Mouse (Mus musculus): ENCODE data around the gene Tmem255b. TPM values are rescaled to one million over a fixed set of nuclear protein-coding genes. Genes with fewer than 3 reads are reported as not detected.
A peak's percentile ranks its signal among the peaks of the same experiment; 100 is the strongest.

The Tmem255b gene
- 1 to 10 TPM; 3.4 to 5.3 TPM for total RNA-seq (2021)
- long read RNA-seq, experiment 1, partial matches to known transcripts = 0 of 5 reads
- long read RNA-seq, experiment 1, other reads (novel, unspliced or antisense) = 2 of 5 reads
- long read RNA-seq, experiment 2, partial matches to known transcripts = 0 of 3 reads
- long read RNA-seq, experiment 2, other reads (novel, unspliced or antisense) = 1 of 3 reads

DNA sequence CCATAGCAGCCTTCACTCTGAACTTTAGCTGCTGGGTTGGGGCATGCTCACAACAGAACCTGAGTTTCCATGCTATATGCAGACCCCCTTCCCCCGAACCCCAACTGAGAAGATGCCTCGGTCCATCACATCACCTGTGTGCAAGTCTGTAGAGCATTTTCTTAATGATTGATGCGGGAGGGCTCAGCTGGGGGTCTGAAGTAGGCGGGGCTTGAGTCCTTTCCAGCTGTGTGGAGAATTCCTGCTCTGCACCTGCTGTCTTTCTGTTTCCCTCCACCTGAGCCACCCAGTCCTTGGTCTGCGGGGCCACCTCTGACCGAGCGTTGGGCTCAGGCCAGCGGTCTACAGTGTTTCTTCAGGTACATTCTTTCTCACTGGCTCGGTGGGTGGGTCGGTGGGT lies at the start of gene Tmem255b:
Gene Tmem255b (plus strand): TSS at position 301 of the 400 bp plus-strand sequence.
- DNase-seq = no peak

DNA sequence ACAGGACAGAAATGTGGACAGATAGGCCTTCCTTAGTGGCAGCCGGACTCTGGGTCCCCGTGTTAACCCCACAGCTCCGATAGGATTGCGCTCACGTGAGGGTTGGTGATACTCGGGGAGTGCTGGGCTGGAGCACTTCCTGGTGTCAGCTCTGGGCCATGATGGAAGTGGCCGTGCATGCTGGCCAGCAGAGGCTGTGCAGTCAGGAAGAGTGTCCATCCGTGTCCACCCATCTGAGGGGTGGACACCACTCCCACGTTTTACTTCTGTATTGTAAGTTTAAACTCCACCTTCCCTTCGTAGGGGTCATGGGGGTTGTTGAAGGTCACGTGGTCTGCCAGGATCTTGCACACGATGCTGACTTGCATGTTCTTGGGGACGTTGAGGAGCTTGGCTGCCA lies 48.6 kb upstream of the Tmem255b start:
- DNase-seq = no peak

DNA sequence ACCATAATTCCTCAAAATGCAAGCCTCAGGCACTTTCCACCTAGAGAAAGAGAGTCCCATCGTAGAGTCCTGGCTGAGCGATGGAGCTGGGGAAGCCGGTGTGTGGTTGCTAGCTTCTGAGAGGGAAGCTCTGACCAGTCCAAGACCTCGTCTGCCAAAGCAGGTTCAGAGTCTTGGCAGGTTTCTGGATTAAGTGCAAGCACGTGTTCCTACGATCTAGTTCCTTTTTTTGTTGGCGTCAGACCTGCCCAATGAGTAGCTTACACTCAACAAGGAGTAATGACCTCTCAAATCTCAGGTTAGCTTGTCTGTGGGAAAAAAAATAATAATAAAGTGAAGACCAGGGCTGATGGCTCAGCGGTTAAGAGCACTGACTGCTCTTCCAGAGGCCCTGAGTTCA lies 47.3 kb upstream of the Tmem255b start:
- no peak for DNase-seq

DNA sequence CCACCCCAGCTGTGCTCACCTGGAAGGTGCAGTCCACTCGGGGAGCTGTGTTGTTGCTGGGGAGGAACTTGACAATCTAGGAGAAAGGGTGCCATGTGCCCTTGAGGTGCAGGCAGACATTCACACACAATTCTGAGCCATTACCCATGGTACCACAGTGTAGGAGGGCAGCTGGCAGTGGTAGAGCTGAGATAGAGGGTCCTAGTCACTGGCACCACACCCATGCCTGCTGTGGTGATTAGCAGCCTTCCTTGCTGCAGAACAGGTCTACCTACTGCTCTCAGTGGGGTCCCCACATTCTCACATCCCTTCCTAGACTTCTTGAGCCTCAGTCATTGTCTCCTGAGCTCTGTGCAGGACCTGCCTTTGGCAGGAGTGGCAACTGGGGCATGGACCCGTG lies 46.2 kb upstream of the Tmem255b start:
- no peak for DNase-seq

DNA sequence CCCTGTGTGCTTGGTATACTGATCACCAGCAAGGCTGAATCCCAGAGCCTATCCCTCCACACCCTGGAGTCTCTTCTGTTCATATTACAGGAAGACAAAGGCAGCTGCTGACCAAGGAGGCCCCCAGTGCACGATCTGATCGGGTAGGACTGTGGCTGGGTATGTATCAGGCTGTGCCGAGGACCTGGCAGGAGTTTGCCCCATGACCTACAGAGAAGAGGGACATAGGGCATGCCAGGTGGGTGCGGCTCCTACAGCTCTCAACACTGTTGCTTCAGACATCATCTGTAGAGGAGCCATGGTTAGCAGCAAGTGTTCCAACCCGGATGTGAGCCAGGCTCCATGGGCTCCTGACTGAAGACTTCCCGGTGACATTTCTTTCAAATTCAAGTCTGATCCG lies 41.1 kb upstream of the Tmem255b start:
- no peak for DNase-seq

DNA sequence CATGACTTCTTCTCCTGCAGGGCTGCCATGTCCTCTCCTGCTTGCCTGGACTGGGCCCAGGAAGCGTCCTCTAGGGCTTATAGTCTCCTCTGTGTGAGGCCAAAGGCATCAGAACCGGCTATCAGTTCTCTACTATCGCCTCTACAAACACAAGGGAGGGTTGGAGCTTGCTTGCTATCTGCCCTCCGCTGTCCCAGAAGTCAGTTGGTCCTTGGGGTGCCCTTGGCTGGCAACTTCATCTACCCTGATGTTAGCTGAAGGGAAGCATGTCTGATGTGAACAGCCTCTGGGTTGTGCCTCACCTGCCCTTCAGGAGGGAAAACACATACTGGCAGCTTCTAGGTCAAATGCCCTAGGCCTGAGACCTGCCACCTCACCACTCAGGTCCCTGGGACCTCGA lies 38.3 kb upstream of the Tmem255b start, which contains the start of gene Atp4b:
Gene Atp4b (minus strand): TSS at position 101 of the 400 bp plus-strand sequence.
- DNase-seq = no peak

DNA sequence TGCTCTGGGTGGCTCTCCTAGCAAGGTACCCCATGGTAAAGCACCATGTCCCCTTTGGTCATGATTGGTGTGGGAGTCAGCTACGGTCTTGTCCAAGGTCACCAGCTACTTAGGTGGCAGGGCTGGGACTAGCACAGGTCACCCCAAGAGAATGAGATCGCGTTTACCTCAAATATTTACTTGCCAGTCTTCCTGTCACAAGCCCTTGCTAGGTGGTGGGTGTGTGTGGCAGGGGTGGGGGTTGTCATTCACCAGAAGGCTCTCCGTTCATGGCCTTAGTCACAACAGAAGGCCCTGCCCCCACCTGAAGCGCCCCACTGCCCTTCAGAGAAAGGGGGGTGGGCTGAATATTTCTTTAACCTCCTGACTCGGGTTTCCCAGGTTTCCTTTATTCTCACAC lies 31.5 kb upstream of the Tmem255b start:
- no peak for DNase-seq

DNA sequence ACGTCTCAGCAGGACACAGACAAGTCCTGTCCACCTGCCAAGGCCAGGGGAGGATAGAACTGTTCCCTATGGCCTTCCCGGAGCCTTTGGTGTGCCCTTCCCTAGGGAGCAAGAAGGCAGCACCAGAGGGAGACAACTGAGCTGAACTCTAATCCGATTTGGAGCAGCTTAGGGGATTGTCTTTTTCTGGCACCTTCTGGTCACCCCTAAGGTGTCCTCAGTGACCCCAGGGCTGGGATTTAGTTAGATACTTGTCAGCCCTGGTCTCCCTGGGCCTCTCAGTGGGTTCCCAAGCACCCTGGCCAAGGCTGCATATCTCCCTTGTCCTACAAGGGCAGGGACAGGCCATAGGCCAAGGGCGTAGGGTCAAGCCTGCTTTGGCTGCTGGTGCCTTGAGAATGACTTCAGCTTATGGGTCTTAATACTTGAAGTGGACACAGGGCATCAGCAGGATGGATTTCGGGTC lies 30.3 kb upstream of the Tmem255b start, which contains the start of gene Grk1:
Gene Grk1 (plus strand): TSS at position 416 of the 466 bp plus-strand sequence.
- no peak for DNase-seq

DNA sequence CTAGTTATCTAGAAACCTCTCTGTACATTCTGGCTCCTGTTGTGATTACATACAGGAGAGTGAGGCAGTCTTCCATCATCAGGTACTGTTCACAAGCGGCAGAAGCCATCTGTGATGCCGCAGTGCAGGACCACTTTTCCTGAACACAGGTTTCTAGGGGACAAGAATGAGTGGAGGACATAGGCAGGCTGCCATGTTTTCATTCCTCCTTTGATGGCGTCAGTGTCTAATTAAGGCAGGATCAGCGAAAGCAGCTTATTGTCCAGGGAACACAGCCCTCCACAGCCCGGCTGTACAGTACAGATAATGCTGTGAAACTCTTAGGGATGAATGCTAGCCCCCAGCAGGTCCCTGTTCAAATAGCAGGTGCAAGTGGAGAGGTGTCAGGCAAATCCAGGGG lies 29.0 kb upstream of the Tmem255b start:
- DNase-seq = no peak

DNA sequence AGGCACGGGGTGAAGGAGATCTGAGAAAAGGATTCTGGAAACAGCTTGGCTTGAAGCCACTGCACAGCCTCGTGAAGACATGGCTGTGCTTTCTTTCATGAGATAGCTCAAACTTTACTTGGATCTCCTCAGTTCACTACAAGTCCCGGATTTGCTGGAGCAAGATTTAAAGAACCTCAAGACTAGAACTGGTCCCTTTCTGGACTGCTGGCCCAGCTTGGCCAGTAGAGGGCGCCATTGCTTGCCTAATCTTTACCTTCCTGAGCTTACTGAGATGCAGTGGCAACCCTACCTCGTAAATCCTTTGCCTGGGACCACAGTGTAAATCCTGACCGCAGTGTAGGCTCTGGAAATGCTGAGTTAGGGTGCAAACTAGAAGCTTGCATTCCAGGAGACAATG lies 23.4 kb upstream of the Tmem255b start:
- DNase-seq = peak; percentile 81

DNA sequence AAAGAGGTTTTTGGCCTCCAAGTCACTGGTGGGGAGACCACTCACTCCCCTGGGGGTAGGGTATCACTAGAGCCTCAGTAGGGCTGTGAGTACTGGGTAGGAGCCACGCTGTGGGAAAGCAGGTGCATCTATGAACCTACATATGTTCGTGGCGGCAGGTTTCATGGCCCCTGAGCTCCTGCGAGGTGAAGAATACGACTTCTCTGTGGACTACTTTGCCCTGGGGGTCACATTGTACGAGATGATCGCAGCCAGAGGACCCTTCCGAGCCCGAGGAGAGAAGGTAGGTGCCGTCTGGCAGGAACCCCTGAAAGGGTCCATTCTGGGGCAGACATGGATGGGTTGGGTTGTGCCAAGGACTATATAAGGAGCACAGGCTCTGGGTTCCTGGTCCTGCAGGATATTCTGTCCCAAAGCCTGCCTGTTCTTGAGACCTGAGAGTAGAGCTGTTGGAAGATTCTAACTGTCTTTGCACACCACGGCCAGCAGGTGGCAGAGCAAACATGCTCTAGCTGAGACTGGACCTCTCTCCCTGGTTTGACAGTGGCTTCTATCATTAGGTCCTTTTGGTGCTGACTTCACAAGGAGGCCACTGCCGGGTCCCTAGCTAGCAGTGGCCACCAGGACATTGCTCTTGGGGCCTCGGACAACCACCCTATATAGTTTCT lies 22.0 kb upstream of the Tmem255b start:
- DNase-seq = peak; percentile 70

DNA sequence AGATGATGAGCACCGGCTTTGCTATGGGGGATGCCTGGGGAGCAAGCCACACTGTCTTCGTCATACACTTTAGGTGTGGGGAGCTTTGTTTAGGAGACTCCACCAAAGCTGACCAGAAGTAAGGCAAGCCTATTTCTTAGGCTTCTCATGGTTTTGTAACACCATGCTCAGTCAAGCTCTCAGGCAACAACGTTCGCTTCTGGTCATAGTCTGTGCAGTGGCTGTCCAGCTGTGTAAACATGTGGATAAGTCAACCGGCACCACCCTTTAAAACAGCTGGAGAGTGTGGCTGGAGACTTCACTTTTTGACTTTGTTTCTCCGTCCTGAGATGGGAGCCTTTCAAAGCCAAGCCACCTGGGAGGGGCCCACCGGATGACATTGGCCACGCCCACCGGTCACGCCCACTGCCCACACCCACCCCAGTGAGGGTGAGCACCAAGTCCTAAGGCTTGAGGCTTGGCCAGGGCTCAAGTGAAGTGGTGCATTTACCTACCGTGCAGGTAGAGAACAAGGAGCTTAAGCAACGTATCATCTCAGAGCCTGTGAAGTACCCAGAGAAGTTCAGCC lies 21.1 kb upstream of the Tmem255b start:
- no peak for DNase-seq

DNA sequence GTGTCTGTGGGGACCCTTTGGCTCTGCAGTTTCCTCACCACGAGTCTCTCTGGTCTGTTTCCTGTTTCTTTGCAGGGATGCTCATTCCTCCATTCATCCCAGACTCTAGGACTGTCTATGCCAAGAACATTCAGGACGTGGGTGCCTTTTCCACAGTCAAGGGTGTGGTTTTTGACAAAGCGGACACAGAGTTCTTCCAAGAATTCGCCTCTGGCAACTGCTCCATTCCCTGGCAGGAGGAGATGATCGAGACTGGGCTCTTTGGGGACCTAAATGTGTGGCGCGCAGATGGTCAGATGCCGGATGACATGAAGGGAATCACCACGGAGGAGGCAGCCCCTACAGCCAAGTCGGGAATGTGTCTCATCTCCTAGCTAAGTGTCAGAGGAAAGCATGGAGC lies 19.1 kb upstream of the Tmem255b start:
- no peak for DNase-seq

DNA sequence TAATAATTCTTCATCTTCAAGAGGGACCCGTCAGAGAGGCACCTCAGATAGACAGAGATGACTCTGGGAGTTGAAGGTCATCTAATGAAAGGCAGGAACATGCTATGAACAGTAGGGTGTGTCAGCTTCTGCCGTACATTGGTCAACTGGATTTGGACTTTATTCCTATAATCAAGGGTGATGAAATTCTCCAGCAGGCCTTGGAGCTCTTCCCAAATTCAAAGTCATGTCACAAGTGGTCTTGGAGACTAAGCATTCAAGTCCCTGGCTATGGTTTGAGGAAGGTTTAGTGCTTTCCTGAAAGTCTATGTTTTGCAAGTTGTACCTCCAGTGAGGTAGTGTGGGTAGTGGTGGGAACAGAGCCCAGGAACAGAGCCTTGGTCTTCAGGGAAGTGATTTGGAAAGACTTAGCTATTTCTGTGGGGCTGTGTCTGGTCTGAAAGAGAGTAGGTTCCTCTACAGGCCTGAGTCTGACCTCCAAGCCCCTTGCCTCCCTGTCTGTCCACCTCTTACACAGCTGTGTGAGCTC lies 15.8 kb upstream of the Tmem255b start:
- DNase-seq = peak; percentile 29

DNA sequence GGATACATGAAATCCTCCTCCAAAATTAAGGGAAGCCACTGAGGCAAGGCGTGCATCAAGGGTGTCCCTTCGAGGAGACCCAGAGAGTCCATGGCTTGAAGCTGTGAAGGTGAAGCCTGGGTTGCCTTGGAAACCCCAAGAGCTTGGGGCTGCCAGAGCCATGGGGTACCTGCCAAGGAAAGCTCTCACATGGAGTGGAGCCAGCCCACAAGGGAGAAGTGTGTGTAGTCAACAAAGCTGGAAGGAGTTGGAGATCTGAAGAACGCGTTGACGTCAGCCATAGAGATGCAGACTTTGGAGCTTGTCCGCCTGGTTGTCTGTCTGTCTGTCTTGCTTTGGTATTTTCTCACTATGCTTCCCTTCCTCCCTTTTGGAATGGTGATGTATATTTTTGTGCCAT lies 14.0 kb upstream of the Tmem255b start:
- DNase-seq = peak; percentile 70

DNA sequence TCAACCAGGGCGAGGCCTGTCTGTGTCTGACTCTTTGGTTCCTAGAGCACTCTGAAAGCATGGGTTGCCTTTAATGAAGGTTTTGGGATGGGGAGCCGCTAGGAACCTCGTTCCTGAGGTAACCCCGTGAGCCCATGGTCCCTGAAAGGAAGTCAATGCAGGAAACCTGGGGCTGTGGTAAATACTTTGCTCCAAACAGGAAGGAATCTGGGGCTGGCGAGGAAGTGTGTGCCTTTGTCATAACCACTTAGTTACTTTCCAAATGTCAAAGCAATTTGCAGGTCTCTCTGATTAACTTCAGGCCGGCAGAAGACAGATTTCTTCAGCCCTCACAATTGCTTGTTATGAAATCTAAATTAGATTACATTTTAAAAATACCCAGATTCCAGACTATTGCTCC lies 7.6 kb upstream of the Tmem255b start:
- no peak for DNase-seq

DNA sequence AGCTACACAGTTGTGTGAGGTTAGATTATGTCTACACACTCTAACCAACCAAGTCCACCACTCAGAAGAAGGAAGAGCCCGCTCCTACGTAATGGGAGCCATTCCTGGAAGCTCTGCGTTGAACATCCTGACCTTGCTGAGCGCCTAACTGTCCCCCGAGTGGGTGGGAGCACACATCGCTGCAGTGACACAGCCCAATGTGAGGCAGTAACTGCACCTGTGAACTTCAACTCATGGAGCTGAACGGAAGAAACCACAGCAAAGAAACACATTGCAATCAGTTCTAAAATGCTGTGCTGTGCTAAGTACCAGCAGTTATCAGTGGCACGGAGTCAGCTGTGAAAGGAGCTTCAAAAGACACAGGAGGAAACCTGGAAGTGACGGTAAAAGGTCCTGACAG lies 6.8 kb upstream of the Tmem255b start:
- no peak for DNase-seq

DNA sequence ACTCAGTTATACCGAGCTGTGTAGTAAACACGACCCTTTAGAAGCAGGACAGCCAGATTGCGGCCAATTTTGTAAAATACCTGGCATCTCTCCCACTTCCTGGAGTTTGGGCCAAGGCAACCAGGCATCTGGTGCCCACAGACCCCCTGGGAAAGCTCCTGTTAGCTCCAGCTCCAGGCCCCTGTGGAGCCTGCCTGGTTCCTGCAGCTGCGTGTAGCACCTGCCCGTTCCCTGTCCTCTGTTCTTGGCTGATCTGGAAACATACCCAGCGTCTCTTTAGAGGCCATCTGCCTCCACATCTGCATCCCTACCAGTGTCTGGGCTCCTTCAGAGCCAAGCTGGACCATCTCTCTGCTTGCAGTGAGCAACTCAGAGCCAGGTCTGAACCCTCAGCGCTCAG lies 4.6 kb upstream of the Tmem255b start:
- no peak for DNase-seq

DNA sequence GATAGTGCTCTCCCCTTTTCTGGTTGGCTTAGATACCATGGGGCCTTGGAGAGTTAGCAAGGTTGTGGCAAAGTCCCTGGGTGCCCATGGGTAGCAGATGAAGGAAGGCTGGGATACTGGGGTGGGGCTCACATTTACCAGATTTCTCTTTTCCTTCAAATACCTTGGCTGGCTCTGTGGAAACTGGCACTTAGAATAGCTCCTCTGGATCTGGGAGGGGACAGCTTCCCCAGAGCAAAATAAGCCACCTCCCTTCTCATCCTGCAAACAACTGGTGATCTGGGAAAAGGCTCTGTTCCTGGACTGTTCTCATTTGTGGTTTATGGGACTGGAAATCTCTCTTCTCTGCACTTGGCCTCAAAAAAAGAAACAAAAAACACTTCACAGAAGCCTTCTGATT lies 4.1 kb upstream of the Tmem255b start:
- no peak for DNase-seq

DNA sequence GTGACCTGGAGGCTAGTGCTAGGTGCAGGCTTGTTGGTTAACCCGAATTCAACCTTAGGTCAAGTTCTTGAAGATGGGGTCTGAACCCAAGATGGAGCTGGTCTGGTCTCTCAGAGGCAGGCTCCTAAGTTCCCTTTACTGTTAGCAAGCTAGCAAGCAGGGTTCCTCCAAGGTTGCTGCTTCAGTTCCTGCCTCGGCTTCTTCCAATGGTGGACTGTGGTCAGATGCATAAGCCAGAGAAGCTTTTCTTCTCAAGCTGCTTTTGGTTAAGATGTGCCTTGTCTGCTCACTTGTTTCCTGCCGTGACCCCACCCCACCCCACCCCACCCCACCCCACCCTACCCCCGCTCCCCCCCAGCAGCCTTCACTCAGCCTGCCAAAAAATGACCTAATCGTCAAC lies 1.9 kb upstream of the Tmem255b start:
- DNase-seq = no peak

DNA sequence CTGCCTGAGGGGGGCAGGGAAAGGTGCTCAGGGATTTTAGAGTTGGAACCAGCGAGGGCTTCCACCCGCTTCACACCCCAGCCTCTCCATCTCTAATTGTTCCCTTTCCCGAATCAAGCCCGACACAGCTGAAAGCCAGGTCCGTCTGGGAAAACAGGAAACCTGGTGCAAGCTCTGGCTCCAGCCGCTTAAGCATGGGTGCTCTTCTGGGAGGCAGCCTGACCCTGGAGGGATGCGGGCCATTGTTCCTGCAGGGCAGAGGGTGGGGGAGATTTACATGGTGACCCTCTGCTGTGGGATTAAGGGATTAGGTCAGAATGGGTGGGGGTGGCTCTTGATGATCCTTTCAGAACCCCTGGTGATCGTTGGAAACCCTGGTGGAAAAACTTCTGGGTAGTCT lies 1.1 kb downstream of the Tmem255b start:
- no peak for DNase-seq

DNA sequence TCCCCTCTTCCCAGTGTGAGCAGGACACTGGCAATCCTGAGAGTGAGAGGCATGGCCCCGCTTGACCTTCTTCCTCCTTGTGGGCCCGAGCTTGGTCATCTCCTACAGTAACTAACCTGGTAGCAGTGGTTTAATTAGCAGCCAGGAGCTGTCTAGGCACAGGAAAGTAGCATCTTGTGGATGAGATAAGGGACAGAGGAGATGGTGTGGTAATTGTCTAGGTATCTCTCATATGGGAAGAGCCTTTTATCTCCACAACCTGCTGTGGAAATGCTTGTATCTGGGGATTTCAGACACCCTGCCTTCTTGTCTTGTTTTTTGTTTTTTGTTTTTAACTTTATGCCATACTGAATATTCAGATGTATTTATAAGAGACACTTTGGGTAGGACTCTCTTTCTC lies 2.5 kb downstream of the Tmem255b start:
- no peak for DNase-seq

DNA sequence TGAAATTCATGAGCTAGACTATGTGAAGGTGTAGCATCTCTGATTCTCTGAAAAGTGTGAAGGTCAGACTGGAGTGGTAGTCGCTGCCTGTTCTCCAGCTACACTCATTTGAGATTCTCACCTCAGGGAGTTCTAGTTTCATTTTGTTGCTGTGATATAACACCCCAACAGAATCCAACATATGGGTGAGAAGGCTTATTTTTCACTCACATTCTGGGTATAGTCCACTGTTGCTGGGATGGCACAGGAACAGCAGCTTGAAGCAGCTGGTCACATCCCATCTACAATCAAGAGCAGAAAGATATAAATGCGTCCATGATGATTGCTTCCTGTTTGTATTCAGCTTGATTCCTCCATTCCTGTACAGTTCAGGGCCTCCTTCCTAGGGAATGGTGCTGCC lies 7.2 kb downstream of the Tmem255b start:
- no peak for DNase-seq

DNA sequence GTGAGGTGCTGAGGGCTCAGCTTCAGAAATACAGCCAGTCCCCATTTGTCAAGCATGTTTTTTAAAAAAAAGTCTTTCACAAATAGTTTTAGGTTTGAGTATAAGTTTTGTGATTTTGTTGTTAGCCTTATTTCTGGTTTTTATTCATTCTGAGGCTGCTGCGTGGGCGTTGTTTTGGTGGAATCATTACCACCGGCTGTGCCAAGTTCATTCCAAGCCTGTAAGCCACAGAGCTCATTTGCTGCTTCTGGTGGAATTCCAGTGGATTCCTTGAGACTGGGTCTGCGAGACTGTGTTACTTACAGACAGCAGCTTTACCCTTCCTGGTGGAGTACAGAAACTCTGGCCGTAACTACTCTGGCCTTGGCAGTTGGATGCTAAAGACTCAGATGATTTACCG lies 11.5 kb downstream of the Tmem255b start:
- DNase-seq = no peak

Data from adrenal gland, postnatal 10 days (tissue).